Mouse (Mus musculus) NIH3T3 (cell line): Measurements from ENCODE around the gene Gpr156.
"Not testable (repeated sequence)": the region's sequence is repeated elsewhere in the genome, so short reads cannot be mapped to it uniquely, and the experiment has no call there.

ENCODE experiments used
- DNase-seq: peaks from one replicate; pipeline ENCODE4 v3.0.0-alpha.2; 2012; ENCODE audit warnings: low read depth

Gene Gpr156

GRCm38 (mm10) chr16:37956751-37957150 lies 40.5 kb downstream of the Gpr156 start:
- DNase-seq = no peak

- not testable (repeated sequence) for DNase-seq
These were observed 46.4 kb downstream of the Gpr156 start for GRCm38 (mm10) chr16:37962696-37963095.

- no peak for DNase-seq
These were observed 47.3 kb downstream of the Gpr156 start for GRCm38 (mm10) chr16:37963331-37964281.

DNA sequence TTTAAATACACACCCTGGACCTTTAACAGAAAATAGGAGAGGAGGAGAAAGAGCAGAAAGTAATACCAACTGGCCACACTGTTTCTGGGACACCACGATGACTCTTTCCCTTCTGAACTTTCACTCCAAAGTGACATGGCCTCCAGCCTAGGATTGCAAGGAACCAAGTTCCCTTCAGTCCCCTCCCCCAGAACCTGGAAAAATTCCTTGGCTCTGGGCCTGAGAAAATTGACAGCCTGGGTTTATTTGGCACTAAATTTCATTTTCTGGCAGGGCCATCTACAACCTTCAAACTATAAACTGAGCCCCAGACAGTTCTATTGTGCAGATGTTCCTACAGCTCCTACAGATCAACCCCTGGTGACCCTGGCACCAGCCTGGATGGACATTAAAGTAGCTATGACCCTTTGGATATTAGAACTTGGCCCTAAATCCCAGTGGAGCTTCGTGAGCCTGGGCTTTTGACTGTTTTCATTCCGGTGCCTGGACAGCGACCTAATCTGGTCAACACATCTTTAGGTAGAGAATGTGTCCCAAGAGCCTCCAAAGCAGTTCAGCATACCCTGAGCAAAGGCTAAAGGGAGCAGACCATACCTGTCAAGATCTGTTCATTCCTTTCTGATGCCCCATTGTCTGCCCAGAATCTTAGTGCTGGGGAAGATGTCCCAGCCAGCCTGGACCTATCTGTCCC lies 48.2 kb downstream of the Gpr156 start:
- DNase-seq = no peak

- no peak for DNase-seq
These were observed 50.6 kb downstream of the Gpr156 start for GRCm38 (mm10) chr16:37966871-37967270.

DNA sequence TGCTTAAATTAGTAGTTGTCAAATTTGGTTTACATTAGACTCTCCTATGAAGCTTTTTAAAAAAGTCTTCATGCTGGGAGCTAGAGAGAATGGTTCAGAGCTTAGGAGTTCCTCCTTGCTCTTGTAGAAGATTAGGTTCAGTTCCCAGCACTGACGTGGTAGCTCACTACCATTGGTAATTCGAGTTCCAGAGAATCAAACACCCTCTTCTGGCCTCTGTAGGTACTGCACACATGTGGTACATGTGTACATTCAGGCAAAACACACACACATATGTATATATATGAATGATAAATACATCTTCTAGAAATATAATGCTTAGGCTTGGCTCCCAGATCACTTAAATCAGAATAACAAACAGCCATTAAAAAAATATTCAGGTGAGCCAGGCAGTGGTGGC lies 51.1 kb downstream of the Gpr156 start:
- DNase-seq = peak; percentile 19

GRCm38 (mm10) chr16:37971522-37971921 lies 55.2 kb downstream of the Gpr156 start:
- DNase-seq = no peak

- DNase-seq = no peak
These were observed 56.1 kb downstream of the Gpr156 start for GRCm38 (mm10) chr16:37972357-37972756.

DNA sequence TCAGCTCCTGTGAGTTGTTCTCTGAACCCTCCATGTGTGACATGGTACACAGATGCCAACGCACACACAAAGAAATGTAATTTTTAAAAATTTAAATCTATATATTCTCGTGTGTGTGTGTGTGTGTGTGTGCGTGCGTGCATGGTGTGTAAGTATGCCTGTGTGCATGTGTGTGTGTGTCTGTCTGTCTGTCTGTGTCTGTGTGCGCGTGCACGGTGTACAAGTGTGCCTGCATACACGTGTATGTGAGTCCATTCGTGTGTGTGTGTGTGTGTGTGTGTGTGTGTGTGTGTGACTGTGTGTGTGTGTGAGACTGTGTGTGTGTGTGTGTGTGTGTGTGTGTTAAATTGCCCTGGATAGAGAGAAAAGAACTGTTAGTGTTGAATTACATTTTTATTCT lies 56.9 kb downstream of the Gpr156 start:
- not testable (repeated sequence) for DNase-seq

GRCm38 (mm10) chr16:37973855-37974519 lies 57.7 kb downstream of the Gpr156 start:
- DNase-seq = no peak

DNA sequence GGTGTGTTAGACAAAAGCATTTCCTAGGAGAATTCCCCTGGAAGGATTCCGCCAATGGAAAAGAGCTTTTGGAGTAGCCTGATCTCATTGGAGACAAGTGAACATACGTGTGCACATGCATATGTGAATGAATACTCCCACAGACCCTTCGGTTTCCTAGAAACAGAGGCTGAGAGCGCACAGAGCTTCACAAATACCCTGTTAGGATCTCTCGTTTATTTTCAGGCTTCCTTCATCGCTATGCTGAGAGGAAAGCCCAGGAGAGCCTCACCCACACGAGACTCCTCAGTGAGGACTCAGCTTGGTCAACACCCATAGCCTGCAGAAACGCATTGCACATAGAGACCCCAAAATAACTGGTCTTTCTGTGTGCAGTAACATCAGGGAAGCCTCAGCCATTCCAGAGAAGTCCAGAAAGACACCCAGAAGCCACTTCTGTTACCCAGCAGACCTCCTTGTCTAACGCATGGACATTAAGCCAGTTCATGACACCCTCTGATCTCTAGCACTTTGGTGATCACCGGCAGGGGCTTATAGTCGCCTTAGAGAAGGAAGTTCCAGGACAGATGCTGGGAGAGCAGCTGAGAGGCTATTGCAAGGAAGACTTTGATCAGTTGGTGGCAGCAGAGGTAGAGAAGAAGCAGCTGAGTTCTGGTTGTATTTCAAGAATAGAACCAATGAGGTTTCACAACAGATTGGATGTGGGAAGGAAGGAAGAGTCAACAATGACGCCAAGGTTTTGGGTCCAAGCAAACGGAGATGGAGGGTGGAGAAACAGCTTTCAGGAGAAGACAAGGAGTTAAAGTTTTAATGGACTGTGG lies 58.4 kb downstream of the Gpr156 start:
- DNase-seq = peak; percentile 61

DNA sequence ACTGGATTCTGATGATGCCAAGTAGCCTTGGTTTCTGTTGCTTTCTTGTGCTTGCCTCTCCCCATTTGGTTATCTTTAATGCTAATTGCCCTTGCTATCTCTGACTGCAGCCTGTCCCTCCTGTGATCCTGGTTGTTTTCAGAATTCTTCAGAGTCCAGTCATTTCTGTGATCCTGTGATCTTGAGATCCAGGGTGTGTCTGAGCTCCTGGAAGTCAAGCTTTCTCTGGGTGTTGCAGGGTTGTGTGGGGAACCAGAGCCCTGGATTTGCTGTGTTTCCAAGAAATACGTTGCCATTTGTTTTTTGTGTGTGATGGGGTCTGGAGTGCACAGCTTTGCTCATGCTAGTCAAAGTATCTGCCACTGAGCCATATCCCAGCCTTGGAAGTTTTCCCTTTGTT lies 65.6 kb downstream of the Gpr156 start:
- no peak for DNase-seq

DNA sequence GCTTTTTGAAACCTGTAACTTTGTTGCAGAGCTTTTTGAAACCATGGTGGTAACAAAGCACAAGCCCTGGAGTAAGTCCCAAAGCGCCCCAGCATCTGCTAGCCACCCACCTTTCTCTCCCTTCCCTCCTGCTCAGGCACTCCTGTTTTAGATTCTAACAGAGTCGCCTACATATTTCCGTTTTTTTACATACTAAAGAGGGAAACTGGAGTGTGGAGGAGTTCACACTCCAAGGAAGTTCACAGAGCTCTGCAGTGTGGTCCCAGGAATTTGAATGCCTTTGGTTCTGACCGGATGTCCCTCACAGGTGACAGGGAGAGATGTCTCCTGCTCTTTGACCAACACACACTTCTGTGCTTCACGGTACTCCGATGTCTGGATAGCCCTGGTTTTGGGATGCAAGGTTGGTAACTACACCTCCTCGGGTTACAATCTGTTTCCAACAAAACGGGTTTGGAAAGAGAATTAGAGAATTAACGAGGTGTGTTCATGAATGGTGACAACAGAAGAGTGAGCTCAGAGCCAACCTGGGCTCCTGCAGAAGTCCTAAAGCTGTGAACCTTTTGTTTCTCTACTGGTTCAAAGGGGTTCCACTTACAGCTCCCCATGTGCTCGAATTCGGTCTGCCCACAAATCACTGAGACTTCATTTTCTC lies 72.0 kb downstream of the Gpr156 start:
- no peak for DNase-seq

DNA sequence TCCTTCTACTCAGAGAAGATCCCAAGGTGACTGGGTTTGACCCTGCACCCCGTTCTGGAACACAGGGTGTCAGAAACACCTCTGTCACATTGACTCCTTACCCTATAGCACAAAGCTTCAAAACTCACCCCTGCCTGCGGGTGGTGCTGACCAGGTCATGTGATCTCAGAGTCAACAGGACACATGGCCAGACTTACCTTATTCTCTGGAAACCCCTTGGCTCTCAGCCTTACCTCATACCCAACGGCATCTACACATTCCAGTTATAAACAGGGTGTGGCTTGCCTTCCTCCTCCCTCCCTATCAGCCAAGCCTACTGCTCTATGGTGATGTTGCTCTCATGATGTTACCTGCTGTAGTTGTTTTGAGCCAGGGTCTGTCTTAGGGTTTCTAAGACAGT lies 73.5 kb downstream of the Gpr156 start:
- no peak for DNase-seq

DNA sequence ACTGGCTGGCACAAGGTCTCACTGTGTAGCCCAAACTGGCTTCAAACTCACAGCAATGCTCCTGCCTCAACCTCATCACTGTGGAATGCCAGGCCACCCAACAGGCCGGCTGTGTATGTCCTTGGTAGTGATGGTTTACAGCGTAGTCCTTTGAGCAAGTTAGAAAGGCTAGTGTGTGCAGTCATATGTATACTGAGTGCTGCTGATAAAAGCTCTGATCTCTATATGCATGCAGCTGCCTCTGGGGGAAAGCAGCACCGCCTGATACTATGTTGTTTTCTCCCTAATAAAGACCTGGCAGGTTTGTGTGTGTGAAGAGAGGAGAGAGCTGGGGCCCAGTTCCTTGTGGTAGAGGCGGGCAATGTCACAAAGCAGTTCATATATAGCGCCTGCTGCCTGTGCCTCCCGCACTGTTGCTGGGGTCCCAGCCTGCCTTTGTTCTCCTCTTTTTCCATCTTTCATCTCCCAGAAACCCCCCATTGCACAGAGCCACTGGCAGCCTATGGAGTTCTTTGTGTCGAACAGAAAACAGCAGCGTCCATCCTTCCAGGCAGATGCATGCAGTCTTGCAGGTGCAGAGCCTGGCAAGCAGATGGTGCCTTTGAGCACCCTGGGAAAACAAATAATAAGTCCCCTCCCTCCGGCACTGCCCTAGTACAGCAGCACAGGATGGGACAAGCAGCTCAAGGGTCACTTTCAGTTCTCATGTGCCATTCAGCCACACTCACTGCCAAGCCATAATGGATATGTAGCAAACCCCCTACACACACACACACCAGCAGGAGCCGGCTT lies 74.5 kb downstream of the Gpr156 start:
- DNase-seq = no peak

- no peak for DNase-seq
These were observed 76.5 kb downstream of the Gpr156 start for GRCm38 (mm10) chr16:37992806-37993205.

DNA sequence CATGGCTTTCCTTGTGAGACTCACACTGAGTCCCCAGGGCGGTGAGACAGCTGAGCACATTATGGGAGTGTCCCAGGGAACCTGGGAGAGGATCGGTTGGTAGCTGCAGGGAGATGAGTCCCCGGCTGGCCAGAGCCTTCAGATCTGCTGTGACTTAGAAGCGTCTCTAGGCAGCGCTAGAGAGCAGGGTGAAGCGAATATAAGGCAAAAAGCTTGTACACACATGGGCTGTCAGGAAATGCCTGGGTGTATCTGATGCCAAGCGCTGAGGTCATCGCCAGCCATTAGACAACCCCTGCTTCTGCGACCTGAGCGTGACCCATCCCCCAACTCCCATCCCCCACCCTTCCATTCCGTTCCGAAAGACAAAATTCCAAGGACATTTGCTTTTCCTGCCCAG lies 78.4 kb downstream of the Gpr156 start:
- peak; percentile 47 for DNase-seq

GRCm38 (mm10) chr16:37997771-37998170 lies 81.5 kb downstream of the Gpr156 start:
- no peak for DNase-seq

- no peak for DNase-seq
These were observed 83.5 kb downstream of the Gpr156 start for GRCm38 (mm10) chr16:37999762-38000161.

DNA sequence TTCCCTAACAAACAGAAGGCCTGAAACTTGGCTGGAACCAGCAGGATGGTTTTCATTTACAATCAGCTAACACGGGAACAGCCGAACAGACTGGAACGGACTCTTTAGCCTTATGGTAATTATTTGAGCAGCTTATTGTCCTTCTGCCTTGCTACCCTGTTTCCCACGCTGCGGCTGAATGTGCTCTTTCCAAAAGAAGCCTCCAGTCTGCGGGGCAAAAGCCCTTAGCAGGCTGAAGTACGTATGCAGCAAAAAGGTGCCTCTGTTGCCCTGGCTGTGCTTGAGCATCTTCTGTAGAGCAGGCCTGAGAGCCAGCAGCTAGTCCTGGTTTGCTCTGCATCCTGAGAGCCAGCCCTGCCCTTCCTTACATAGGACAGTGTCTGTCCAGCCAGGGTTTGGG lies 83.9 kb downstream of the Gpr156 start:
- DNase-seq = no peak
